Mouse (Mus musculus): Measurements from ENCODE around the gene Cds2. TPM values are rescaled to one million over a fixed set of nuclear protein-coding genes. Genes with fewer than 3 reads are reported as not detected.

Gene Cds2
- polyA plus RNA-seq, 1 experiment = 30.3 TPM

GRCm38 (mm10) chr2:132270331-132270951 is 7.5 kb downstream of the Cds2 start:
- no peaks in the 10 kb centered on the region for H3K36me3 ChIP-seq (ENCODE audit: control insufficient read depth, insufficient read depth)
- no peak overlapping the region for H3ac ChIP-seq (ENCODE audit: control insufficient read depth, insufficient read length)
- peaks cover 73% of the 10 kb centered on the region for H3K79me2 ChIP-seq (ENCODE audit: control insufficient read depth, insufficient read depth)
- H3K4me3 ChIP-seq = no peak overlapping the region
- TF ChIP-seq TCF12 (IDR thresholded peaks at IDR 0.05; ENCODE audit: insufficient read depth, poor library complexity, severe bottlenecking) (no peak), MYOD1 (IDR thresholded peaks at IDR 0.05; ENCODE audit: control insufficient read depth in 1 of 3, insufficient read length in 2 of 3, low read depth in 2 of 3) (no peak), POLR2AphosphoS2 (IDR thresholded peaks at IDR 0.05; ENCODE audit: insufficient read length, low read depth) (no peak), MAX (IDR thresholded peaks at IDR 0.05; ENCODE audit: low read depth) (no peak), MYOG (IDR thresholded peaks at IDR 0.05; ENCODE audit: control insufficient read depth in 1 of 3, insufficient read depth in 1 of 3, insufficient read length in 2 of 3, low read depth in 2 of 3) (no peak), REST (IDR thresholded peaks at IDR 0.05; ENCODE audit: insufficient read depth, insufficient read length) (no peak), SRF (IDR thresholded peaks at IDR 0.05; ENCODE audit: control insufficient read depth, insufficient read length, low read depth) (no peak), E2F4 (IDR thresholded peaks at IDR 0.05; ENCODE audit: insufficient read depth) (no peak), CEBPB (IDR thresholded peaks at IDR 0.05; ENCODE audit: insufficient read depth, poor library complexity, severe bottlenecking) (no peak), USF1 (IDR thresholded peaks at IDR 0.05; ENCODE audit: low read depth) (no peak), POLR2A (IDR thresholded peaks at IDR 0.05; ENCODE audit: insufficient read length, low read depth) (no peak)
- H3K4me2 ChIP-seq (ENCODE audit: low read depth) = no peak overlapping the region
- H3K27me3 ChIP-seq (ENCODE audit: control insufficient read depth, insufficient read depth, insufficient read length) = no peaks in the 10 kb centered on the region

- TF ChIP-seq TCF12 (IDR thresholded peaks at IDR 0.05; ENCODE audit: insufficient read depth, poor library complexity, severe bottlenecking) = no peak
- no peak for TF ChIP-seq USF1 (IDR thresholded peaks at IDR 0.05; ENCODE audit: low read depth)
- TF ChIP-seq SRF (IDR thresholded peaks at IDR 0.05; ENCODE audit: control insufficient read depth, insufficient read length, low read depth) = no peak
- TF ChIP-seq CEBPB (IDR thresholded peaks at IDR 0.05; ENCODE audit: insufficient read depth, poor library complexity, severe bottlenecking) = no peak
- TF ChIP-seq TCF3 (IDR thresholded peaks at IDR 0.05; ENCODE audit: insufficient read length, low read depth) = no peak
- no peak overlapping the region for H3K4me3 ChIP-seq
- H3ac ChIP-seq (ENCODE audit: control insufficient read depth, insufficient read length) = no peak overlapping the region
- no peaks in the 10 kb centered on the region for H3K36me3 ChIP-seq (ENCODE audit: control insufficient read depth, insufficient read depth)
- H3K4me2 ChIP-seq (ENCODE audit: low read depth) = no peak overlapping the region
- no peaks in the 10 kb centered on the region for H3K27me3 ChIP-seq (ENCODE audit: control insufficient read depth, insufficient read depth, insufficient read length)
- peaks cover 62% of the 10 kb centered on the region for H3K79me2 ChIP-seq (ENCODE audit: control insufficient read depth, insufficient read depth)
Observed at GRCm38 (mm10) chr2:132272694-132273389, 9.9 kb downstream of the Cds2 start.

- Histone ChIP-seq H3K79me2 (ENCODE audit: control insufficient read depth, insufficient read depth) (peaks cover 49% of the 10 kb centered on the region), H3K4me2 (ENCODE audit: low read depth) (no peak overlapping the region), H3K36me3 (ENCODE audit: control insufficient read depth, insufficient read depth) (no peaks in the 10 kb centered on the region), H3K27me3 (ENCODE audit: control insufficient read depth, insufficient read depth, insufficient read length) (no peaks in the 10 kb centered on the region), H3ac (ENCODE audit: control insufficient read depth, insufficient read length) (no peak overlapping the region), H3K4me3 (no peak overlapping the region)
- TF ChIP-seq MAX (IDR thresholded peaks at IDR 0.05; ENCODE audit: low read depth) (no peak), MYOG (IDR thresholded peaks at IDR 0.05; ENCODE audit: control insufficient read depth in 1 of 3, insufficient read depth in 1 of 3, insufficient read length in 2 of 3, low read depth in 2 of 3) (no peak), CEBPB (IDR thresholded peaks at IDR 0.05; ENCODE audit: insufficient read depth, poor library complexity, severe bottlenecking) (no peak), POLR2AphosphoS2 (IDR thresholded peaks at IDR 0.05; ENCODE audit: insufficient read length, low read depth) (no peak), POLR2A (IDR thresholded peaks at IDR 0.05; ENCODE audit: insufficient read length, low read depth) (no peak), TCF12 (IDR thresholded peaks at IDR 0.05; ENCODE audit: insufficient read depth, poor library complexity, severe bottlenecking) (no peak), TCF3 (IDR thresholded peaks at IDR 0.05; ENCODE audit: insufficient read length, low read depth) (no peak), USF1 (IDR thresholded peaks at IDR 0.05; ENCODE audit: low read depth) (no peak), REST (IDR thresholded peaks at IDR 0.05; ENCODE audit: insufficient read depth, insufficient read length) (no peak), E2F4 (IDR thresholded peaks at IDR 0.05; ENCODE audit: insufficient read depth) (no peak), MYOD1 (IDR thresholded peaks at IDR 0.05; ENCODE audit: control insufficient read depth in 1 of 3, insufficient read length in 2 of 3, low read depth in 2 of 3) (no peak), SRF (IDR thresholded peaks at IDR 0.05; ENCODE audit: control insufficient read depth, insufficient read length, low read depth) (no peak)
Observed at GRCm38 (mm10) chr2:132275527-132275926, 12.6 kb downstream of the Cds2 start.

- H3K4me2 ChIP-seq (ENCODE audit: low read depth) = no peak overlapping the region
- no peak overlapping the region for H3K4me3 ChIP-seq
- H3K27me3 ChIP-seq (ENCODE audit: control insufficient read depth, insufficient read depth, insufficient read length) = no peaks in the 10 kb centered on the region
- H3K36me3 ChIP-seq (ENCODE audit: control insufficient read depth, insufficient read depth) = no peaks in the 10 kb centered on the region
- H3K79me2 ChIP-seq (ENCODE audit: control insufficient read depth, insufficient read depth) = peaks cover 45% of the 10 kb centered on the region
- TF ChIP-seq MAX (IDR thresholded peaks at IDR 0.05; ENCODE audit: low read depth) (no peak), REST (IDR thresholded peaks at IDR 0.05; ENCODE audit: insufficient read depth, insufficient read length) (no peak), MYOD1 (IDR thresholded peaks at IDR 0.05; ENCODE audit: control insufficient read depth in 1 of 3, insufficient read length in 2 of 3, low read depth in 2 of 3) (no peak), MYOG (IDR thresholded peaks at IDR 0.05; ENCODE audit: control insufficient read depth in 1 of 3, insufficient read depth in 1 of 3, insufficient read length in 2 of 3, low read depth in 2 of 3) (no peak), POLR2A (IDR thresholded peaks at IDR 0.05; ENCODE audit: insufficient read length, low read depth) (no peak), E2F4 (IDR thresholded peaks at IDR 0.05; ENCODE audit: insufficient read depth) (no peak), POLR2AphosphoS2 (IDR thresholded peaks at IDR 0.05; ENCODE audit: insufficient read length, low read depth) (no peak), CEBPB (IDR thresholded peaks at IDR 0.05; ENCODE audit: insufficient read depth, poor library complexity, severe bottlenecking) (no peak), USF1 (IDR thresholded peaks at IDR 0.05; ENCODE audit: low read depth) (no peak), TCF3 (IDR thresholded peaks at IDR 0.05; ENCODE audit: insufficient read length, low read depth) (no peak), TCF12 (IDR thresholded peaks at IDR 0.05; ENCODE audit: insufficient read depth, poor library complexity, severe bottlenecking) (no peak)
- H3ac ChIP-seq (ENCODE audit: control insufficient read depth, insufficient read length) = no peak overlapping the region
Observed at GRCm38 (mm10) chr2:132276249-132276648, 13.3 kb downstream of the Cds2 start.
